Mouse (Mus musculus): ENCODE data around the gene Kcnk15.
A peak's percentile ranks its signal among the peaks of the same experiment; 100 is the strongest.

The Kcnk15 gene

GRCm38 (mm10) chr2:163853461-163853901, at the start of gene Kcnk15:
Kcnk15 (plus strand) TSS chr2:163853651.
- peak; percentile 38 to 48 for DNase-seq

- DNase-seq: no peak
These were observed 49.6 kb upstream of the Kcnk15 start for GRCm38 (mm10) chr2:163803838-163804237.

GRCm38 (mm10) chr2:163809166-163809565, 44.3 kb upstream of the Kcnk15 start:
- DNase-seq: no peak

GRCm38 (mm10) chr2:163809704-163810103, 43.7 kb upstream of the Kcnk15 start:
- DNase-seq: no peak

GRCm38 (mm10) chr2:163813077-163813476, 40.4 kb upstream of the Kcnk15 start:
- no peak for DNase-seq

GRCm38 (mm10) chr2:163814739-163815465, 38.5 kb upstream of the Kcnk15 start:
- DNase-seq: no peak

GRCm38 (mm10) chr2:163820607-163821006, 32.8 kb upstream of the Kcnk15 start, which contains the start of gene Ccn5:
Ccn5 (plus strand) TSS chr2:163820861.
- DNase-seq: peak; percentile 85 to 86

GRCm38 (mm10) chr2:163823248-163823647, 30.2 kb upstream of the Kcnk15 start:
- DNase-seq: peak; percentile 53 to 75

- DNase-seq: no peak
These were observed 29.7 kb upstream of the Kcnk15 start for GRCm38 (mm10) chr2:163823771-163824170.

- DNase-seq: no peak
These were observed 27.6 kb upstream of the Kcnk15 start for GRCm38 (mm10) chr2:163825861-163826260.

GRCm38 (mm10) chr2:163826494-163826893, 27.0 kb upstream of the Kcnk15 start:
- DNase-seq: no peak

- no peak for DNase-seq
These were observed 22.3 kb upstream of the Kcnk15 start for GRCm38 (mm10) chr2:163831163-163831562.

- DNase-seq: peak; percentile 90
These were observed 15.4 kb upstream of the Kcnk15 start for GRCm38 (mm10) chr2:163838043-163838442.

GRCm38 (mm10) chr2:163839519-163839918, 13.9 kb upstream of the Kcnk15 start:
- DNase-seq: peak; percentile 82 to 85

- no peak for DNase-seq
These were observed 11.4 kb upstream of the Kcnk15 start for GRCm38 (mm10) chr2:163842043-163842442.

GRCm38 (mm10) chr2:163857233-163857632, 3.8 kb downstream of the Kcnk15 start:
- no peak for DNase-seq

GRCm38 (mm10) chr2:163858254-163858947, 5.0 kb downstream of the Kcnk15 start:
- DNase-seq: peak; percentile 53 to 84

- DNase-seq: peak; percentile 61 to 65
These were observed 11.9 kb downstream of the Kcnk15 start for GRCm38 (mm10) chr2:163865311-163865710.

GRCm38 (mm10) chr2:163866061-163866460, 12.6 kb downstream of the Kcnk15 start:
- DNase-seq: no peak

GRCm38 (mm10) chr2:163869783-163870182, 16.3 kb downstream of the Kcnk15 start:
- peak in 1 of 2 experiments; percentile 28 for DNase-seq

GRCm38 (mm10) chr2:163871266-163871665, 17.8 kb downstream of the Kcnk15 start:
- no peak for DNase-seq

GRCm38 (mm10) chr2:163871906-163872305, 18.5 kb downstream of the Kcnk15 start:
- no peak for DNase-seq

GRCm38 (mm10) chr2:163874877-163875276, 21.4 kb downstream of the Kcnk15 start:
- DNase-seq: no peak

- DNase-seq: no peak
These were observed 22.0 kb downstream of the Kcnk15 start for GRCm38 (mm10) chr2:163875484-163875883.

Data from cerebellum, adult 18-20 months (tissue).